In the genomic region with DNA sequence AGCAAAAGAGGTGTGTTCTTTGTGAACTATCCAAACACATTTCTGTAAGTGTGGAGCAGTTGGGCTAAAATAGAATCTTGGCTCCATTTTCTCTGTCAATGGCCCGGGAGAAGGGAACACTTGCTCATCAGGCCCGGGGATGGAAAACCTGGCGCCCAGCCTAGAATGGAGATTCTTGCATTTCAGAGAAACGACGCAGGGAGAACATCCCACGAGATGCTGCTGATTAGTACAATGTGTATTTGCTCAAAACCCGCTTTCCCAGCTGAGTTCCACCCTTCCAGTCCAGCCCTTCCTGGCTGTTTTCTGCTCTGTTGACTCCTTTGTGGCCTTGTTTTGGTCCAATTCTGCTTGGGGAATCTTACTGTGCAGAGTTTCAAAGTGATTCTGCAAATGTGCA, we compare ENCODE assay signal across 8 mouse cellular contexts.
DNase-seq lines count a peak whose midpoint lies in the region; ATAC-seq and TF ChIP-seq lines count a peak whose summit lies in the region.

No protein-coding gene starts in this region.

- TF ChIP-seq POLR2A in lung, adult 2 months (IDR thresholded peaks at IDR 0.05; ENCODE audit: borderline replicate concordance, extremely low read depth, low read depth, low read length): no peak

- ATAC-seq in embryonic facial prominence, embryonic 14.5 days (ENCODE audit: low read depth): peak; percentile 93
- 0 out of 2 replicates have a peak, but pooled peaks have one; percentile 36 for ATAC-seq in heart, postnatal 0 days (ENCODE audit: insufficient read depth, low read depth)

- 42% methylated on average over 7 of the region's 7 CpGs for WGBS in lung, adult 2 months
- 27% methylated on average over 7 of the region's 7 CpGs for WGBS in embryonic facial prominence, embryonic 14.5 days
- 29% methylated on average over 7 of the region's 7 CpGs for WGBS in heart, postnatal 0 days

- no peak overlapping the region for H3K4me3 ChIP-seq in lung, adult 2 months (replicated peaks; ENCODE audit: extremely low read depth, low read depth, low read length)
- no peak overlapping the region for H3K4me3 ChIP-seq in embryonic facial prominence, embryonic 14.5 days (ENCODE audit: low read depth, low read length)
- no peak overlapping the region for H3K4me3 ChIP-seq in heart, postnatal 0 days (ENCODE audit: low read depth, low read length)

- no peak overlapping the region for H3K4me2 ChIP-seq in embryonic facial prominence, embryonic 14.5 days (ENCODE audit: low read depth, low read length)
- H3K4me2 ChIP-seq in heart, postnatal 0 days (ENCODE audit: low read depth, low read length): no peak overlapping the region

- no peaks in the 10 kb centered on the region for H3K4me1 ChIP-seq in lung, adult 2 months (ENCODE audit: control insufficient read depth, insufficient read depth, low read length)
- 0 out of 2 replicates have a peak, but pooled peaks cover 4% of the 10 kb centered on the region for H3K4me1 ChIP-seq in embryonic facial prominence, embryonic 14.5 days (ENCODE audit: control insufficient read depth, insufficient read depth, low read length)
- no peaks in the 10 kb centered on the region for H3K4me1 ChIP-seq in heart, postnatal 0 days (ENCODE audit: control insufficient read depth, insufficient read depth)

- no peak for TF ChIP-seq EP300 in heart, postnatal 0 days (IDR thresholded peaks at IDR 0.05; ENCODE audit: low read depth)

- H3K36me3 ChIP-seq in embryonic facial prominence, embryonic 14.5 days (ENCODE audit: control insufficient read depth, insufficient read depth, low read length): no peaks in the 10 kb centered on the region
- no peaks in the 10 kb centered on the region for H3K36me3 ChIP-seq in heart, postnatal 0 days (replicated peaks; ENCODE audit: control insufficient read depth, insufficient read depth, low read length)

- H3K9me3 ChIP-seq in embryonic facial prominence, embryonic 14.5 days (ENCODE audit: control insufficient read depth, low read length): no peaks in the 10 kb centered on the region
- H3K9me3 ChIP-seq in heart, postnatal 0 days (replicated peaks; ENCODE audit: control insufficient read depth, low read length): no peaks in the 10 kb centered on the region

- no peak overlapping the region for H3K9ac ChIP-seq in embryonic facial prominence, embryonic 14.5 days (ENCODE audit: low read depth, low read length)
- H3K9ac ChIP-seq in heart, postnatal 0 days (replicated peaks; ENCODE audit: low read depth, low read length): no peak overlapping the region

- TF ChIP-seq CTCF in lung, adult 2 months (IDR thresholded peaks at IDR 0.05; ENCODE audit: insufficient read depth, low read length): no peak
- TF ChIP-seq CTCF in heart, postnatal 0 days (IDR thresholded peaks at IDR 0.05; ENCODE audit: low read depth): no peak

- no peaks in the 10 kb centered on the region for H3K27me3 ChIP-seq in embryonic facial prominence, embryonic 14.5 days (replicated peaks; ENCODE audit: control insufficient read depth, insufficient read depth, low read length)
- H3K27me3 ChIP-seq in heart, postnatal 0 days (ENCODE audit: control insufficient read depth, insufficient read depth, low read length): no peaks in the 10 kb centered on the region

- peak overlapping the region; percentile 61 for H3K27ac ChIP-seq in embryonic facial prominence, embryonic 14.5 days (replicated peaks; ENCODE audit: low read depth, low read length)
- no peak overlapping the region for H3K27ac ChIP-seq in heart, postnatal 0 days (ENCODE audit: low read depth)

- DNase-seq in lung, adult 18-20 months: peak; percentile 33 to 40
- DNase-seq in lung, adult 2 months: no peak
- peak; percentile 97 for DNase-seq in embryonic facial prominence, embryonic 14.5 days (ENCODE audit: low spot score)
- DNase-seq in heart, postnatal 0 days (ENCODE audit: low spot score): peak; percentile 48
- peak; percentile 57 to 77 for DNase-seq in layer of hippocampus, postnatal 25 days (ENCODE audit: extremely low spot score in 1 of 2, low spot score in 1 of 2)
- DNase-seq in ovary, postnatal 14 days (ENCODE audit: low spot score): peak; percentile 43
- peak; percentile 37 to 77 for DNase-seq in urinary bladder, postnatal 36 days (ENCODE audit: low spot score in 2 of 2)
- no peak for DNase-seq in thymus, postnatal 4 days

Comparison
In these comparisons a context has a peak if more than half of its experiments do, and no peak if none do; other contexts are left out.
1. DNase-seq: peak in lung, adult 18-20 months (2 of 2), embryonic facial prominence, embryonic 14.5 days (single experiment), heart, postnatal 0 days (single experiment), layer of hippocampus, postnatal 25 days (2 of 2), ovary, postnatal 14 days (single experiment) and urinary bladder, postnatal 36 days (2 of 2); none in lung, adult 2 months (single experiment) and thymus, postnatal 4 days (single experiment).